Mouse (Mus musculus): ENCODE data around the gene Cfap45.

Cfap45 gene

GRCm38 (mm10) chr1:172518013-172518412 lies 2.6 kb upstream of the Cfap45 start:
- no peak for DNase-seq (ENCODE audit: low spot score)

GRCm38 (mm10) chr1:172519644-172520043 lies 957 bp upstream of the Cfap45 start:
- no peak for DNase-seq (ENCODE audit: low spot score)

- no peak for DNase-seq (ENCODE audit: low spot score)
Observed at GRCm38 (mm10) chr1:172522524-172522923, 1.9 kb downstream of the Cfap45 start.

GRCm38 (mm10) chr1:172523699-172524101 lies 3.1 kb downstream of the Cfap45 start:
- DNase-seq (ENCODE audit: low spot score): no peak

- no peak for DNase-seq (ENCODE audit: low spot score)
Observed at GRCm38 (mm10) chr1:172525027-172525764, 4.6 kb downstream of the Cfap45 start.

- DNase-seq (ENCODE audit: low spot score): no peak
Observed at GRCm38 (mm10) chr1:172525971-172526370, 5.4 kb downstream of the Cfap45 start.

GRCm38 (mm10) chr1:172526380-172527081 lies 5.9 kb downstream of the Cfap45 start:
- DNase-seq (ENCODE audit: low spot score): no peak

- DNase-seq (ENCODE audit: low spot score): no peak
Observed at GRCm38 (mm10) chr1:172527431-172527830, 6.8 kb downstream of the Cfap45 start.

GRCm38 (mm10) chr1:172528701-172529100 lies 8.1 kb downstream of the Cfap45 start:
- DNase-seq (ENCODE audit: low spot score): peak; percentile 89

- no peak for DNase-seq (ENCODE audit: low spot score)
Observed at GRCm38 (mm10) chr1:172530544-172531220, 10.1 kb downstream of the Cfap45 start.

GRCm38 (mm10) chr1:172532551-172532950 lies 11.9 kb downstream of the Cfap45 start:
- DNase-seq (ENCODE audit: low spot score): no peak

GRCm38 (mm10) chr1:172535116-172535515 lies 14.5 kb downstream of the Cfap45 start:
- DNase-seq (ENCODE audit: low spot score): no peak

GRCm38 (mm10) chr1:172539827-172540226 lies 19.2 kb downstream of the Cfap45 start:
- no peak for DNase-seq (ENCODE audit: low spot score)

GRCm38 (mm10) chr1:172540283-172540820 lies 19.8 kb downstream of the Cfap45 start:
- DNase-seq (ENCODE audit: low spot score): no peak

GRCm38 (mm10) chr1:172546062-172546461 lies 25.5 kb downstream of the Cfap45 start:
- no peak for DNase-seq (ENCODE audit: low spot score)

- no peak for DNase-seq (ENCODE audit: low spot score)
Observed at GRCm38 (mm10) chr1:172548501-172548900, 27.9 kb downstream of the Cfap45 start.

GRCm38 (mm10) chr1:172549314-172549713 lies 28.7 kb downstream of the Cfap45 start:
- no peak for DNase-seq (ENCODE audit: low spot score)

- no peak for DNase-seq (ENCODE audit: low spot score)
Observed at GRCm38 (mm10) chr1:172549717-172550116, 29.1 kb downstream of the Cfap45 start.

- DNase-seq (ENCODE audit: low spot score): peak; percentile 52
Observed at GRCm38 (mm10) chr1:172550551-172550951, 29.9 kb downstream of the Cfap45 start.

GRCm38 (mm10) chr1:172551009-172551408 lies 30.4 kb downstream of the Cfap45 start:
- DNase-seq (ENCODE audit: low spot score): no peak

GRCm38 (mm10) chr1:172552623-172553022 lies 32.0 kb downstream of the Cfap45 start:
- no peak for DNase-seq (ENCODE audit: low spot score)

- no peak for DNase-seq (ENCODE audit: low spot score)
Observed at GRCm38 (mm10) chr1:172555638-172556037, 35.0 kb downstream of the Cfap45 start, which contains the start of gene Vsig8. Gene Vsig8, plus strand, starts transcription at chr1:172555938.
